Mouse (Mus musculus): ENCODE measurements around the gene Slc17a4. TPM values are rescaled to one million over a fixed set of nuclear protein-coding genes. Genes with fewer than 3 reads are reported as not detected.

Slc17a4 gene
- polyA plus RNA-seq, 1 experiment = not detected

DNA sequence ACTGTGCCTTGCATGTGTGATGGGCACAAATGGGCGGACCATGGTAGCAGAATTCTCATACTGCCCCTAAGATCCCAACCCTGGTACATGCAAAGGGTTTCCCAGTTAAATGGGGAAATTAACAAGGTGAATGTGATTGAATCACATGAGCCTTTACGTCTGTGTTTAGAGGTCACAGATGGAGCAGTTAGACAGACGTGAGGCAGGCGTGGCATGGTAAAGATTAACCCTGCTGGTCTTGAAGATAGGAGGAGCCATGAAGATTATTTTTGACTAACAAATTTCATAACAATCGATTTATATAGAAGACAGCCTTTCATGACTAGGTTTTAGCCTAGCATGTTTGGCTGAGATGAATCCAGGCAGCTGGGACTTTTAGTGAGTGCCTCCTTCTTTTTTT, 41.7 kb downstream of the Slc17a4 start:
- no peaks in the 10 kb centered on the region for H3K4me1 ChIP-seq (ENCODE audit: control insufficient read depth, insufficient read depth, low read length)
- 71% methylated on average over 5 of the region's 5 CpGs for WGBS
- no peak for DNase-seq
- no peak for TF ChIP-seq CTCF (IDR thresholded peaks at IDR 0.05; ENCODE audit: insufficient read depth, low read length)
- no peak for TF ChIP-seq POLR2A (IDR thresholded peaks at IDR 0.05; ENCODE audit: borderline replicate concordance, extremely low read depth, low read depth, low read length)
- no peak overlapping the region for H3K4me3 ChIP-seq (replicated peaks; ENCODE audit: extremely low read depth, low read depth, low read length)

DNA sequence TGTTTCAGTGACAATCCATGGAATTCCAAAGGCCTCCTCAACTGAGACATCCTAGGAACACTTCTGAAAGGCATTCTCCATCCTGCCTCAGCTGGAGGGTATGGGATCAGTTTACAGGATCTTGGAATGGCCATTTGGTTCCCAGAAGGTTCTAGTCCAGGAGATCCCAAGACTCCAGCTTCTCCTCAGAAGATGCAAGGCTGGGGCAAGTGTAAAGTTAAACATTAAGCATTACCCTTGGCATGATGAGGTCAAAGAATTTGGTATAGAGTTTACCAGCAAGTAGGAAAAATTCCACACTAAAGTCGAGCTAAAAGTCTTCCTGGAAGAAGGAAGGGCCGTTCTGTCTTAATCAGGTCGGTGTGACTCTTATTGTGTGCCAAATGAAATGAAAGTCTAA, 44.8 kb downstream of the Slc17a4 start:
- no peak for TF ChIP-seq CTCF (IDR thresholded peaks at IDR 0.05; ENCODE audit: insufficient read depth, low read length)
- TF ChIP-seq POLR2A (IDR thresholded peaks at IDR 0.05; ENCODE audit: borderline replicate concordance, extremely low read depth, low read depth, low read length) = no peak
- no peaks in the 10 kb centered on the region for H3K4me1 ChIP-seq (ENCODE audit: control insufficient read depth, insufficient read depth, low read length)
- WGBS = 67% methylated on average over 3 of the region's 3 CpGs
- no peak for DNase-seq
- no peak overlapping the region for H3K4me3 ChIP-seq (replicated peaks; ENCODE audit: extremely low read depth, low read depth, low read length)

DNA sequence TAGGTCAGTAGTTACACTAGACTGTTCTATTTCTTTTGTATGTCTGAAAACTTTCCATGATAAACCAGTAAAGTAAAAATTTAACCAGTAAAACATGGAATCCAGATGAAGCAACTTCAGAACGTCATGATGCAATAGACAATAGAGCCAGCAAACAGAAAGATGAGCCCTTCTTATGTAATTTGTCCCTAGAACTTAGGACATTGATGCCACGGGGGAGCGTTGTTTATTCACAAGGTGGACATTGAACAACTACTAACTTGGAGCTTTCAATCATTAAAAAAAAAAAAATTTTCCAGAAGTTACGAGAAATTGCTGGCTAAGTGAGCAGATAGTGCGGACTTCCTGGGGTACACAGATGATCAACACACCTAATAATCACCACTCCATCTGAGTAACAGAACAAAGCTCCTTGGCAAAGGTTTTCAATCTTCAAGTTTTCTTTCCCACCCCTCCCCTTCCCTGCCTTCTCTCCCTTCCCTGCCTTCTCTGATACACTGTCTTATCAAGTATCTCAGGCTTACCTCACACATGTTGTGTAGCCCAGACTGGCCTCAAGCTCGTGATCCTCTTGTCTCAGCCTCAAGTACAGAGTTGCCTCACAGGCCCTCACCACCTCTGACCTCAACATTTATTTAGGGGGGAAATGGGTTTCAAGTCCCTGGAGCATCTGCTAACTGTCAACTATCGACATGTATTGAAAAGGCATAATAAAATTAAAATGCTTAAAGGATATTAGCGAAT, 45.8 kb downstream of the Slc17a4 start:
- TF ChIP-seq POLR2A (IDR thresholded peaks at IDR 0.05; ENCODE audit: borderline replicate concordance, extremely low read depth, low read depth, low read length) (no peak), CTCF (IDR thresholded peaks at IDR 0.05; ENCODE audit: insufficient read depth, low read length) (no peak)
- WGBS = 75% methylated on average over 8 of the region's 8 CpGs
- H3K4me1 ChIP-seq (ENCODE audit: control insufficient read depth, insufficient read depth, low read length) = no peaks in the 10 kb centered on the region
- H3K4me3 ChIP-seq (replicated peaks; ENCODE audit: extremely low read depth, low read depth, low read length) = no peak overlapping the region
- DNase-seq = no peak

DNA sequence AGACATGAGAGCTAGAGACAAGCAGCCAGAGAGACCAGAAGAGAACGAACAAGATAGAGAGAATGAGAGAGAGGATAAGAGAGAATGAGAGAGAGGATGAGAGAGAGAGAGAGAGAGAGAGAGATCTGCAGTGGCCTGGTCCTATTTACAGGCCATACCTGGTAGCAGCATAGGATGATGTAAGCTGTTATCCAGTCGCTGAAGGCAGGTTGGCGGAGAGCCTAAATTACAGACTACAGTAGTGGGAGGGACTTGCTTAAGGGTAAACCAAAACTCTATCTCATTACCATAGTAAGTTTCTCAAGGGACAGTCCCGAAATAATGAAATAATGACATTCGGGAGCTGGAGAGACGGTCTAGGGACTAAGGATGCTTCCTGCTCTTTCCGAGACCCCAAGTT, 47.4 kb downstream of the Slc17a4 start, which contains the start of gene Slc17a1:
TSS of gene Slc17a1 (plus strand) at position 346 of the 400 bp plus-strand sequence.
- WGBS = 84% methylated on average over 7 of the region's 7 CpGs
- TF ChIP-seq POLR2A (IDR thresholded peaks at IDR 0.05; ENCODE audit: borderline replicate concordance, extremely low read depth, low read depth, low read length) = no peak
- no peak for TF ChIP-seq CTCF (IDR thresholded peaks at IDR 0.05; ENCODE audit: insufficient read depth, low read length)
- no peaks in the 10 kb centered on the region for H3K4me1 ChIP-seq (ENCODE audit: control insufficient read depth, insufficient read depth, low read length)
- no peak within 1 kb of the TSS for H3K4me3 ChIP-seq (replicated peaks; ENCODE audit: extremely low read depth, low read depth, low read length)
- no peak for DNase-seq

DNA sequence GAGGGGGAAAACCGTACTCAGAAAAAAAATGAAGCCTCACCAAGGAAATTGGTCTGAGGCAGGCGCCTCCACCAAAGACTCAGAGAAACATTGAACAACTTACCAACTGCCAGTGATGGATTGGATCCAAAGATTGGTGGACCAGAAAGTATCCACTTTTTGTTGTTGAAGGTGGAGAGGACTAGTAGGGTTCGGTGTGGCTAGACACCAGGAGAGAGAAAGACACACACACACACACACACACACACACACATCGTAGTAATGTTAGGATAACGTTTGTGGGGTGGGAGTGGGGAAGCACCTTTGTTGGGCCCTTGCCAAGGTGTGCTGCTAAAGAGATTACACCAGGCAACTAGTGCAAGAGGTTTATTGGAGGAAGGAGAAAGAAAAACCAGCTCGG, 47.8 kb downstream of the Slc17a4 start:
- Histone ChIP-seq H3K4me1 (ENCODE audit: control insufficient read depth, insufficient read depth, low read length) (no peaks in the 10 kb centered on the region), H3K4me3 (replicated peaks; ENCODE audit: extremely low read depth, low read depth, low read length) (no peak overlapping the region)
- 82% methylated on average over 6 of the region's 6 CpGs for WGBS
- TF ChIP-seq POLR2A (IDR thresholded peaks at IDR 0.05; ENCODE audit: borderline replicate concordance, extremely low read depth, low read depth, low read length) = no peak
- TF ChIP-seq CTCF (IDR thresholded peaks at IDR 0.05; ENCODE audit: insufficient read depth, low read length) = no peak
- no peak for DNase-seq

DNA sequence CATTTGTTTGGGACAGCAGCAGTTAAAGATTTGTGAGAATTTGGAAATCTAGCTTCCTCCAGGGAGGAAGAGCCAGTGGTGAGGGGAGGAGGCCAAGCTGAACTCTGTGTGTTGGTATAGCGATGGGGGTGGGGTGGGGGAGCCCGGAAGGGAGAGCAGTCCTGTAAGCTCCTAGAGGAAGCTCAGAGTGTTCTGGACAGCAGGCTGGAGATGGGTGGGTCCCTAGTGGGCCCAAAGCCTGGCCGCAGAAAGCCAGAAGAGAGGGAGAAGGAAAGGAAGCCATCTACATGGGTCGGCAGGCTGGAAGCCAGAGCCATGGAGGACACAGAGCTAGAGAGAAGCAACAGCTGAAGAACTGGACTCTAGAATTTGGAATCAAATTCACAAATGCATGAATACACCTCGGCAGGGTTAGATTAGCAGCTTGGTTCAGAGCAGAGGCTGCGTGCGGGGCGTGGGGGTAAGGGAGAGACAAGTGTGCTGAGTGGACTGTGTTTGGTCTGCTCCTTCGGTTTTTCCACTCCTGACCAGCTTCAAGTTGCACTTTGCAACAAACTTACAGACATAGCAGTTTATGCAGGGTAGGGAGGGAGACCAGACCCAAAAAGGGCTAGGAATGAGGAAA, 48.6 kb downstream of the Slc17a4 start:
- DNase-seq = no peak
- no peak overlapping the region for H3K4me3 ChIP-seq (replicated peaks; ENCODE audit: extremely low read depth, low read depth, low read length)
- no peaks in the 10 kb centered on the region for H3K4me1 ChIP-seq (ENCODE audit: control insufficient read depth, insufficient read depth, low read length)
- TF ChIP-seq CTCF (IDR thresholded peaks at IDR 0.05; ENCODE audit: insufficient read depth, low read length) (no peak), POLR2A (IDR thresholded peaks at IDR 0.05; ENCODE audit: borderline replicate concordance, extremely low read depth, low read depth, low read length) (no peak)
- 54% methylated on average over 9 of the region's 9 CpGs for WGBS

DNA sequence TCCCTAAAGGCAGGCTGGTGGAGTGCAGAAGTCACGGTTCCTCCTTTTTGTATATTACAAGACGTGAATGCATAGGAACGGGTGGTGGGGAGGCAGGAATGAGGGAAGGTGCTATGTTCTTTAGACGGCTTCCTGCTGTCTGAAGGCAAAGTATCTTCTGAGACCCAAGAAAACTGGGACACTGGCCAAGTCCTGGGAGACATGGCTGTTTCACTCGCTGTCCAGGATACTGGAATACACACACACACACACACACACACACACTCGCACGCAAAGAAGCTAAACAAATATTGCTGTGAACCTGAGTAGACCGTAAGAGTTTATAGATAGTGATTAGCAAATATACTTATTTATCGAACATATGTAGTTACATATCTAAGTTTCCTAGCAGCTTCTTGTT, 50.1 kb downstream of the Slc17a4 start:
- Histone ChIP-seq H3K4me1 (ENCODE audit: control insufficient read depth, insufficient read depth, low read length) (no peaks in the 10 kb centered on the region), H3K4me3 (replicated peaks; ENCODE audit: extremely low read depth, low read depth, low read length) (no peak overlapping the region)
- TF ChIP-seq CTCF (IDR thresholded peaks at IDR 0.05; ENCODE audit: insufficient read depth, low read length) (no peak), POLR2A (IDR thresholded peaks at IDR 0.05; ENCODE audit: borderline replicate concordance, extremely low read depth, low read depth, low read length) (no peak)
- no peak for DNase-seq
- WGBS = 43% methylated on average over 9 of the region's 9 CpGs

DNA sequence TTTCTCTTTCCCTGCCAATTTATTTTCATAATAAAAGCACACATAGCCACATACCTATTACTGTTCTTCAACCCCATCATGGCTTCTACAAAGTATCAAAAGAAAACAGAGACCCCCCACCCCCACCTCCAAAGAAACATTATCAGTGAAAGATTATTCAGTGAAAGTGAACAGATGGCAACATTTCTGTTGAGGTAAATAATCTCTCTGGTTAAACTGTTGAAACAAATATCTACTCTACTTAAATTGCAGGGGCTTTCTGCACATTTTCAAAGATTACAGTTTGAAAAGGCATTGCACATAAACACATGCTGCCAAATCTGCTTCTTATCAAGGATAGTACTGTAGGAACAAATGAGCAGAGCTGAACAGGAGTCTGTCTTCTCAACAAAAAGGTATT, 53.0 kb downstream of the Slc17a4 start:
- no peak for TF ChIP-seq CTCF (IDR thresholded peaks at IDR 0.05; ENCODE audit: insufficient read depth, low read length)
- TF ChIP-seq POLR2A (IDR thresholded peaks at IDR 0.05; ENCODE audit: borderline replicate concordance, extremely low read depth, low read depth, low read length) = no peak

DNA sequence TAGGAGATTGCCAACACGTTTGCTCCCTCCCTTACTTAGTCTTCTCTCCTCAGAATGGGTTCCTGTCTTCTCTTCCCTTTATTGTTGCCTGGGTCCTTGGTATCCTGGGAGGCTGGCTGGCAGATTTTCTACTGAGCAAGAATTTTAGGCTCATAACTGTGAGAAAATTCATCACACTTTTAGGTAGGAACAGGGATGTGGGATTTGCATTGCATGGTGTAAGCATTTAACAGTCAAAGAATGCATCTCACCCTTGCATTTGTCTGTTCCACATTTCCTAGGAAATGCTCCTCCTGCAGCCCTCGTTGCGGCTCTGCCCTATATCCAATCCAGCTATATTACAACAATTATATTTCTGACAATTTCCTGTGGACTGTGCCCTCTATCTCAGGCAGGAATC, 58.4 kb downstream of the Slc17a4 start:
- no peak for DNase-seq
- H3K4me1 ChIP-seq (ENCODE audit: control insufficient read depth, insufficient read depth, low read length) = no peaks in the 10 kb centered on the region
- no peak overlapping the region for H3K4me3 ChIP-seq (replicated peaks; ENCODE audit: extremely low read depth, low read depth, low read length)
- WGBS = 52% methylated on average over 3 of the region's 3 CpGs
- TF ChIP-seq POLR2A (IDR thresholded peaks at IDR 0.05; ENCODE audit: borderline replicate concordance, extremely low read depth, low read depth, low read length) (no peak), CTCF (IDR thresholded peaks at IDR 0.05; ENCODE audit: insufficient read depth, low read length) (no peak)

More for the DNA sequence above, 53.0 kb downstream of the Slc17a4 start:
- Histone ChIP-seq H3K4me1 (ENCODE audit: control insufficient read depth, insufficient read depth, low read length) (no peaks in the 10 kb centered on the region), H3K4me3 (replicated peaks; ENCODE audit: extremely low read depth, low read depth, low read length) (no peak overlapping the region)
- no peak for DNase-seq

DNA sequence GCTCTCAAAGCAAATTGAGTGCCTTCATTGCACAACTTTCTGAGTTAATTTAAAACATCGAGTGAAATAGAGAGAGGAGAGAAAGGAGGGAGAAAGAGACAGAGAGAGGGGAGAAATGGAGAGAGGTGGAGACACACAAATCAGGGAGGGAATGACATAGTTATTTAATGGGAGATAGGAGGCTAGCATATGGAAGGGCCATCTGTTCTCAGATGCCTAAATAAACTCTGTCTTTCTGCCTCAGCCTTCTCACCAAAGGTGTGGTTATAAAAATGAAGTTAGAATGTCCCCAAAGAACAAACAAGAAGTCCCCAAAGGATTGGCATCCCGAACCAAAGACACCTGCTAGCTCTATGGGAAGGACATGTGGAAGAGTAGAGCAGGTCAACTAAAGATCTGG, 65.5 kb downstream of the Slc17a4 start:
- Histone ChIP-seq H3K4me1 (ENCODE audit: control insufficient read depth, insufficient read depth, low read length) (no peaks in the 10 kb centered on the region), H3K4me3 (replicated peaks; ENCODE audit: extremely low read depth, low read depth, low read length) (no peak overlapping the region)
- TF ChIP-seq POLR2A (IDR thresholded peaks at IDR 0.05; ENCODE audit: borderline replicate concordance, extremely low read depth, low read depth, low read length) (no peak), CTCF (IDR thresholded peaks at IDR 0.05; ENCODE audit: insufficient read depth, low read length) (no peak)
- no peak for DNase-seq
- 61% methylated on average over 2 of the region's 2 CpGs for WGBS

Other genes with a start within 250 kb of the Slc17a4 start
- gene Hist1h2ac, start 231.1 kb downstream of the Slc17a4 start, polyA plus RNA-seq (2012; rRNA removed) = 0.45 and 0.61 TPM in 2 replicates
- gene Hist1h2bc, start 230.8 kb downstream of the Slc17a4 start, polyA plus RNA-seq (2012; rRNA removed) = 142 and 182 TPM in 2 replicates
- not detected in 2 replicates for gene Hist1h1t, start 219.2 kb downstream of the Slc17a4 start, polyA plus RNA-seq (2012; rRNA removed)
- 6.3 and 6.8 TPM in 2 replicates for gene Hist1h4c, start 216.6 kb downstream of the Slc17a4 start, polyA plus RNA-seq (2012; rRNA removed)
- 21.3 and 24.2 TPM in 2 replicates for gene Hfe, start 204.2 kb downstream of the Slc17a4 start, polyA plus RNA-seq (2012; rRNA removed)
- gene Hist1h1c, start 176.2 kb downstream of the Slc17a4 start, polyA plus RNA-seq (2012; rRNA removed) = 38.1 and 46.7 TPM in 2 replicates
- 1.2 and 2.9 TPM in 2 replicates for gene Hist1h3c, start 169.4 kb downstream of the Slc17a4 start, polyA plus RNA-seq (2012; rRNA removed)
- gene Hist1h2bb, start 168.3 kb downstream of the Slc17a4 start, polyA plus RNA-seq (2012; rRNA removed) = 2.5 and 2.6 TPM in 2 replicates
- 2.0 and 3.9 TPM in 2 replicates for gene Hist1h2ab, start 163.9 kb downstream of the Slc17a4 start, polyA plus RNA-seq (2012; rRNA removed)
- 2.6 and 3.8 TPM in 2 replicates for gene Hist1h3b, start 162.7 kb downstream of the Slc17a4 start, polyA plus RNA-seq (2012; rRNA removed)
- gene Hist1h4b, start 158.0 kb downstream of the Slc17a4 start, polyA plus RNA-seq (2012; rRNA removed) = 2.5 and 2.8 TPM in 2 replicates
- 2.4 and 2.9 TPM in 2 replicates for gene Hist1h4a, start 153.8 kb downstream of the Slc17a4 start, polyA plus RNA-seq (2012; rRNA removed)
- gene Hist1h3a, start 152.6 kb downstream of the Slc17a4 start, polyA plus RNA-seq (2012; rRNA removed) = 3.1 and 4.3 TPM in 2 replicates
- gene Hist1h1a, start 151.3 kb downstream of the Slc17a4 start, polyA plus RNA-seq (2012; rRNA removed) = not detected in 2 replicates
- 0.07 TPM in 1 of 2 replicates, not detected in the other for gene Trim38, start 145.1 kb downstream of the Slc17a4 start, polyA plus RNA-seq (2012; rRNA removed)
- 0.32 and 0.52 TPM in 2 replicates for gene Slc17a2, start 108.0 kb downstream of the Slc17a4 start, polyA plus RNA-seq (2012; rRNA removed)
- 0.02 TPM in 1 of 2 replicates, not detected in the other for gene Slc17a3, start 75.6 kb downstream of the Slc17a4 start, polyA plus RNA-seq (2012; rRNA removed)
- gene Slc17a1, start 47.3 kb downstream of the Slc17a4 start, polyA plus RNA-seq (2012; rRNA removed) = not detected in 2 replicates
- not detected in 2 replicates for gene Hist1h2ba, start 19.1 kb upstream of the Slc17a4 start, polyA plus RNA-seq (2012; rRNA removed)
- not detected in 2 replicates for gene Hist1h2aa, start 19.5 kb upstream of the Slc17a4 start, polyA plus RNA-seq (2012; rRNA removed)
- gene Scgn, start 76.2 kb upstream of the Slc17a4 start, polyA plus RNA-seq (2012; rRNA removed) = not detected in 2 replicates